Mouse (Mus musculus) liver, adult 2 months (tissue): Measurements from ENCODE around the gene Cfap70.

Experiments used
- CTCF ChIP-seq: fragments of 200-500 bp; IDR thresholded peaks from 2 replicates; pipeline ENCODE4 v1.5.1; 2011; ENCODE audit warnings: low read depth, low read length, control low read depth
- POLR2A ChIP-seq: fragments of 200-500 bp; IDR thresholded peaks from 2 replicates; pipeline ENCODE4 v1.6.1; 2011; ENCODE audit warnings: low read length, control low read depth; ENCODE audit not compliant: insufficient read depth; ENCODE audit errors: extremely low read depth

GRCm38 (mm10) chr14:20452929-20453328 lies 903 bp upstream of the Cfap70 start:
- TF ChIP-seq CTCF (no peak), POLR2A (no peak)
